Mouse (Mus musculus) T-helper 2 cell (primary cell): Measurements from ENCODE around the gene Panx2.

Experiments used
- in situ Hi-C: fragments of 300-600 bp; cut with MboI, MseI; formaldehyde crosslinking; loops from one replicate; pipeline ENCODE4 v1.15.1; 2025; ENCODE audit warnings: high pct_unique_total_duplicates

Gene Panx2

DNA sequence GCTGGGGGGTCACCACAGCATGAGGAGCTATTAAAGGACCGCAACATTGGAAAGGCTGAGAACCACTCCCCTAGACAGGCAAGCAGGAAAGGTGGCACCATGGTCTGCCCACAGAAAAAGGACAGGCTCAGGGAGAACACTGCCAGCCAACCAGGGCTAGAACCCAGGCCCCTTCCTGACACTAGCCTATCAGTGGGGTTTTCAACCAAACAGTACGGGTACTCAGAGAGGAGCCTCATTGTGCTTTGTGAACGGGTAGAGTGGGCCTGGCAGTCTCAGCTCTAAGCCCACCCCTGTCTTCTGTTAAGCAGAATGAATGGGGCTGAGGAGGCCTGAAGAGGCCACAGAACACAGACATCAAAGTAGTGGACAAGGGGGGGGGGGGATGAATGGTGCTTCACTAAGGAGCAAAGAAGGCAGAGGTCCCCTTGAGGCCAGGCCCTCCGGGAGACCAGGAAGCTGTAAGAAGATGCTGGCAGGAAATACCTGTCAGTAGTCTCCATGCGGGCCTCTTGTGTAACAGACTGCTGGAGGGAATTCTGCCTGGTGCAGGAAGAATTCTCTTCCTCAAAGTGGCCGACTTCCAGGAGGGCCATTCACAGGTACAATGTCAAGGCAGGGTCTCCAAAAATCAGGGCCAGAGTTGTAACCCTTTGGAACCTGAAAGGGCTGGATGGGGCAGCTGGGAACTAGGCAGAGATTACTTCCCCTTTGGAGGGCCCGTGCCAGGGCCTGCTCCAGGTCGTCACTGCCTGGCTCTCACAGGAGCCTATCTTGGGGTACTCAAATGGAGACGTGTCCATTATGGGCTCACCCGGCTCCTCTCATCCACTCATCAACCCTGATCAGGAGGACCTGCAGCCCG is 15.3 kb downstream of the Panx2 start, which contains the start of gene Trabd:
TSS of gene Trabd (plus strand) at position 512 of the 865 bp plus-strand sequence.
- in situ Hi-C loops = no loop called here

DNA sequence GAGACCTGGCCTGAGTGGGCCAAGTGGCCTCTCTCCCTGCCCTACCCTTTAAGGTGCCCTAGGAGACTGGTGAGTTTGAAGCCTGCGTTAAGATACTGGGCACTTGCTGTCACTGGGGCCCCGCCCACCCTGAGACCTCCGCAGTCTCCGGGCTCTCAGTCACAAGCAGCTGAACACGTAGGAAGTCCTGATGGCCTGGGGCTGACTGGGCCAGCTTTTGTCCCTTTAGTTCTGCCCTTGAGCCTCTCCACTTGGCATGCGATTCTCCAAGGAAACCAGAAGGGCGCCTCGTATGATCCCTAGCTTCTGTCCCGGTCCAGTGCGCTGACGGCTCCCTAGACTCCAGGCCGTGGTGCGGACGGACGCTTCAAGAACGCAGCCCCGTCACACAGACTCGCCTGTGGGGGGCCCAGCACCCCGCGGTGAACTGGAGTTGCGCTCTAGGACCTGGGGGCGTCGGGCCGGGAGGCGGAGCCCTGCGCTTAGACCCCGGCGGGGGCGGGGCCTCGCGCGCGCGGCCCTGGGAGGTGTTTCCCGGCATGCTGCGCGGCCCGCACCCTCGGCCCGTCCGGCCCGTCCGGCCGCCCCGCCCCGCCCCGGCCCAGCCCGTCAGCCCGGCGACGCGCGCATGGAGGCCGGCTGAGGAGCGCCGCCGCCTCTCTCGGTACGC is 16.1 kb downstream of the Panx2 start:
- in situ Hi-C loops = no loop called here

DNA sequence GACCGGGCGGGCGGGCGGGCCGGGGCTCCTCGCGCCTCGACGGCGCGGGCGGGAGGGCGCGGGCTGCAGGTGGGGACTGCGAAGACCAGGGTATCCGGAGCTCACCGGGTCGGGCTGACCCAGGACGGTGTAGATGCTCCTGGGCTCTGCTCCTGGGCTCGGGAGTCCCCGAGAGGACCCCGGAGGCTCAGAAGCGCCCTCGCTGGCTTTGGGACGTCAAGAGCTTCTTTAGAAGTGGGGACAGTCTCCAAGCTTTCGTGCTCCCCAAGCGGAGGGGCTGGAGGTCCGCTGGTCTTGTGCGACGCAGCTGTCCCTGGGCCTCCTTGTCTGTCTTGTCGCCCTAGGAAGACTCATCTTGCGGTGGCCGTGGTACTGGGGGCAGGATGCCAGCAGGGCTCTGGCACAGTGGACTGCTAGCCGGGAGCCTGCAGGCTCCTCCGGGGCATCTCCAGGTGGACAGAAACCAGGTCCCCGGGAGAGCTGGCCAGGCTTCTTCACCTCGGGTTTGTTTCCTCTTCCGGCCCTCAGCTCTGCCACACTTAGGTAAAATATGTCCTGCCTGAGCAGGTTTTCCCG is 16.7 kb downstream of the Panx2 start:
- in situ Hi-C loops = no loop called here

DNA sequence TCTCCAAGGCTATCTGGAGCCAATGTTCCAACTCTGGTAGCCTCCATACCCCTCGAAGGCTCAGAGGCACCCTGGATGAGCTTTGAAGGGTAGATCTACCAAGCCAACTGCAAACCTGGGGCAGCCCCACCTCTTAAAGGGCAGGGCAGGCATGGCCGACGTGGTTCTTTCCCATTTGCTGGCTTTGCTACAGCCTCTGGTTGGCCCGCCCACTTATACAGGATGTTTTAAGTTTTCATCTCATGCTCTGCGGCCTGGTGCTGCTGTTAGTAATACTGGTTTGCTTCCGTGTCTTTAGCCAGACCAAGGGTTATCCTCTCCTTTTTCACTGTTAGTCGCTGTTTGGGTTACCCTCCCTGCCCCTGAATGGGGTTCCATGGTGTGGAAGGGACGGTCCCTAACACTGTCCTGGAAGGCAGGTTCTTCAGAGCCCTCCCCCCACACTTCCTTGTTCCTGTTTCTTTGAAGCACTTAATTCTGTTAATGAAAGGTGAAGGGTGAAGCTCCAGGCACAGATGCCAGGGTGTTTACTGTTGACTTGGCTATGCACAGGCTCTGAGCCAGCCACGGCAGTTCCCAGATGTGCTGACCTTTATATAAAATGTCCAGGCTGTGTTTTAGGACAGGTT is 18.8 kb downstream of the Panx2 start:
- in situ Hi-C loops = no loop called here

DNA sequence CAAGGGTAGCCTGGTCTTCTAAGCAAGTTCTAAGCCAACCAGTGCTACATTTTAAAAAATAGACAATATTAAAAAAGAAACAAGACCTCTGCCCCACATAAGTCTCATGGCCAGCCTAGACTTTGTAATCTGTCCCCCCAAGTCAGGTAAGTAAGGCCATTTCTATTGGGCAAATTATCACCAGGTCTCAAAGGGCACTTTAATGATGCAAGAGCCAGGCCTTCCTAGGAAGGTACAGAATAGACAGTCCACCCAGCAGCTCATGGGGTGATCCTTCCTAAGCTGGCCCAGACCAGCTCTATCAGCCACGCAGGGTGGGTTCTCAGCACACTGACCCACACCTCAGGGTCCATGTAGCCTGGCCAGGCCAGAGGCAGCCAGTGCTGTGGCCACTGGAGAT is 24.4 kb downstream of the Panx2 start:
- in situ Hi-C loops = no loop called here

DNA sequence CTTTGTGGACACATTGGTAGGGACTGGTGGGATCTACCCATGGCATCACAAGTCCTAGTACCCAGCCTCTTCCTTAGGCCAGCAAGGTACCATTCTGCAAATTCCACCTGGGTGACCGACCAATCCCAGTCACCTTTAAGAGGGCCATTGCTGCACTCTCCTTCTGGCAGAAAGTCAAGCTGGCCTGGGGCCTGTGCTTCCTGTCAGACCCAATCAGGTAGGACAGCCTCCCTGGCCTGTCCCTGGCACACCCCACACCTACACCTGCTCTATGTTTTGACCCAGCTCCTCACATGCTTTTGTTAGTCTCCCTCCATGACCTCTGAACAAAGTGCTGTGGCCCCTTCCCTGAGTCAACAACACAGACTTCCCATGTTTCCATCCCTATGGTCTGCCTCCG is 25.3 kb downstream of the Panx2 start:
- in situ Hi-C loops = no loop called here

DNA sequence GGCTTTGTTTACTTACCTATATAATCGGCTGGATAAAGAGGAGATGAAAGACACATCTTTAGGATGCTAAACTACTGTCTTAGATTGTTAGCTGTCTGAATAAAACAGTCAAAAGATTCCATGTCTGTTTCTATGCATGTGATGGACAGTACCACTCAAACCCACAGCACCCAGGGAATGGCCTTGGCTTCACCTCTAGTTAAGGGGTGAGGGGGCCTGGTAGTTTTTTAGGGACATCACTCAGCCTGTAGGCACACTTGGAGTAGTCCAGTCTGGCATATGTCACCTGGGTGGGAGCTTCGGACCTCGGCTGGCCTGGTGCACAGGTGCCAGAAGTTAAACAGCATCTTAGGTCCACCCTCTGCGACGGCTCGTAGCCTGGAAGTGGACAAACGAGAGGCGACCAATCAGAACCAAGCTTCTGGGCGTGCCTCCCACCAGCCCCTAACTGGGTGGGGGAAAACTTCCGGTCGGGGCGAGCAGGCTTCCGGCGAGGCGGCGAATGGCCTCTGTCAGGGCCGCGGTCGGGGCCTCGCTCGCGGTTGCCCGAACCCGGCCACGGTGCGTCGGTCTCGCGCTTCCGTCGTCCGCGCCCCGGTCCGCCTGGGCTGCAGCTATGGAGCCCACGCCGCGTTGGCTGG is 29.2 kb downstream of the Panx2 start, which contains the start of gene Selenoo:
TSS of gene Selenoo (plus strand) at position 478 of the 641 bp plus-strand sequence.
- in situ Hi-C loops = no loop called here

DNA sequence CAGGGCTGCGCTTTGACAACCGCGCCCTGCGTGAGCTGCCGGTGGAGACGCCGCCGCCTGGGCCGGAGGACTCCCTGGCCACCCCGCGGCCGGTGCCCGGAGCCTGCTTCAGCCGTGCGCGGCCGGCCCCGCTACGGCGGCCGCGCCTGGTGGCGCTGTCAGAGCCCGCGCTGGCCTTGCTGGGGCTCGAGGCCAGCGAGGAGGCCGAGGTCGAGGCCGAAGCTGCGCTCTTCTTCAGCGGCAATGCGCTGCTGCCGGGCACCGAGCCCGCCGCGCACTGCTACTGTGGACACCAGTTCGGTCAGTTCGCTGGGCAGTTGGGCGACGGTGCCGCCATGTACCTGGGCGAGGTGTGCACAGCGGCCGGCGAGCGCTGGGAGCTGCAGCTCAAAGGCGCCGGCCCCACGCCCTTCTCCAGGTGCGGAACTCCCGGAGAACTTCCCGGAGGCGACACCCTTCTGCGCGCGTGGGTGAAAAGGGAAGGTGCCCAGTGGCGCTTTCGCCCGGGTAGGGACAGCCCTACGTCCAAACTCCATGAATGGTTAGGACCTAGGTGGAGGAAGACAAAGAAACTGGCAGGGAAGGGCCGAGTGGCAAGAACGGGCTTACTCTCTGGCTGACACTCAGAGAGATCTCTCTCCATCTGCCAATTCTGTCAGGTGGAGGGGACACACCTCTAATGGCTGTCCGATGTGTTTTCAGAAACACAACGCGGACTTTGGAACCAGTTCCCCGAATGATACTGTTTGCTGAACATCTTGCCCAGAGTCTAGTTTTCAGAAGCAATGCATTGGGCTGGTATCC is 29.9 kb downstream of the Panx2 start:
- in situ Hi-C loops = no loop called here

DNA sequence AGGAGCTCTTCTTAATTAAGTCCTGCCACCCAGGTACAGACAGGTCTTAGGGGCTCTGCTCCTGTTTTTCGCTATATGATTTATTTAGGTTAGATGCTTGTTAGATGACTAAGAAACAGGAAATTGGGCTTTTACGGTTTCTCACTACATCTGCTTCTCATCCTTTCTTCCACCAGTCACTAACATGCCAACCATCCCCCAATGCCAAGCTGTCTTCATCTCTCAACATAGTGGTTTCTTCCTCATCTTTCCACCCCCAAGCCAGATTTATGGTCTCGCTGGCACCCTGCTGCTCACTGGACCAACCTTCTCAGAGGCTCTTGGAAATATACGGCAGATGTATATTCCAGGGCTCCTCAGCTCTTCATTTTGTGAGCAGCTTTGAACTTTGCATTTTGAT is 31.1 kb downstream of the Panx2 start:
- in situ Hi-C loops = no loop called here

DNA sequence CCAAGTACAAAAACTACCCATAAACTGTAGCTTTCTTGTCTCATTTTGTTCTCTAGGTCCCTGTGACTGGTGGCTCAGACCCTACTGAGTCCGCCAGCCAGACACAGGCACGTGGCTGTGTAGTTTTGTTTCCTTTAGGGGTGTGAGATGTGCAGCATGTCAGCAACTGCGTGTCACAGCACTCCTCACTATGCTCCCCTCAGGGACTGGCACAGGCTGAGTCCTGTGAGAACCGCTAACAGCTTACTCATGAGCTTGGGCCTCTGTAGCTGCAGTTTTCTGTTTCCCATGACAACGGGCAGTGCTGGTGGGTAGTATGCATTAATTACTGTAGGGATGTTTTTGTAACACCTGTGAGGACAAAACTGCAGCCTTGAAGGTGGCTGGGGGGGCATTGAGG is 32.6 kb downstream of the Panx2 start:
- in situ Hi-C loops = no loop called here

DNA sequence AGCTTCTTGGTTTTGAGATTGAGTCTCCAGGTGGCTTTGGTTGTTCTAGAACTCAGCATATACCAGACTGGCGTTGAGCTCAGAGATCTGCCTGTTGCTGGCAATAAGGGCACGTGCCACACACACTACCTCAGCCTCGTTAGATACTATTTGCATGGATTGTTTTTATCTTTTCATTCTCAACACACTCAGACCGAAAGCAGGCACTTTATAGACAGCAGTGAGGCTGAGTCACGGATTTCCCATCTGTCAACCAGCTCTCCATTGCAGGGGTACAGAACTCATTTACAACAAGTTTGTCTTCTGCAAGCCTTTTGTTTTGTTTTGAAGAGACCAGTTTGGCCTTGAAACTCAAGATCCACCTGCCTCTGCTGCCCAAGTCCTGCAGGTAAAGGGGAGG is 37.9 kb downstream of the Panx2 start:
- in situ Hi-C loops = no loop called here

DNA sequence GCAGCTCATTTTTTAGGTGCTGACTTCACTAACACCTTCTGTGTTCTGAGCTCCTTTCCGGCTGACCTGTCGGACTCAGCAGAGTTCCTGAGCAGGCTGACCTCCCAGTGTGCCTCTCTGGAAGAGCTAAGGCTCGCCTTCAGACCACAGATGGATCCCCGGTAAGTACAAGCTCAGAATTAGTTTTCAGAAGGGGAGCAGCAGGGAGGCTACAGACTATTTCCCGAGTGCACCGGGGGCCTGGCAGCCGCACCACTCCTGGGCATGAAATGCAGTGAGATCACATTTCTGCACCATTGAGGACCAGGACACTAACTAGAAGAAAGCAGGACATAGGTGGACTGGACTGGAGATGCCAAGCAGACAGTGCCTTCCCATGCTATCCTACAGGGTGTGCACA is 39.1 kb downstream of the Panx2 start:
- in situ Hi-C loops = no loop called here

DNA sequence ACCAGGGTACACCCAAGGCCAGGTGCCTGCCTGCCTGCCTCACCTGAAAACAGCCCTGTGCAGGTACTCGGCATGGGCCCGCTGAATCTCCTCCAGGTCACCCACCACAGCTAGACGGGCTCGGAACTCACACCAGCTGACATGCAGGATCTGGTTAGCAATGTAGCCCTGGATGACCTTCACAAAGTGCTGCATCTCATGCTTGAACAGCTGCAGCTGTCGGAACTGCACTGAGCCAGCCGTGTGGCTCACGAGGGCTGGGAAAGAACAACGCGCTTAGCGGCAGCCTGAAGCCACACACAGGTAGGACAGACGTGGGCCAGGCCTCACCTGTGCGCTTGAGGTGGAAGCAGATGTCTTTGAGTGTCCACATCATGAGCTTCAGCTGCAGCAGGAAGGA is 41.3 kb downstream of the Panx2 start:
- in situ Hi-C loops = no loop called here

DNA sequence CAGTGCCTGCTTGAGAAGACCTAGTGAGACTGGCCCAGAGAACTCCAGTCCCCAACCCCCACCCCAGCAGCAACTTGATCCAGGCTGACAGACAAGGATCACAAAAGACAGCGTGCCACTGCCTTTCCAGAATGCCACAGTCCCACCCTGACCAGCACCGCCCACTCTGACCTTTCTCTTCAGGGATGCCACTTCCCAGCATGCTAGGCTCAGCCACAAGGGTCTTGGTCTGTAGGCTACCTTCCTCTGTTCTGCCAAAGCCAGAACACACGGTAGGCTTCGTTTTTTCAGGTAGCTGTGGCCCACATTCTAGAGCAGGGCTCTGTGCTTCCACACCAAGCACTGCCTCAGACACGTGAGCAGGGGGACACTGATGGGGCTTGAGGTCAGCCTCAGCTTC is 43.1 kb downstream of the Panx2 start:
- in situ Hi-C loops = no loop called here

DNA sequence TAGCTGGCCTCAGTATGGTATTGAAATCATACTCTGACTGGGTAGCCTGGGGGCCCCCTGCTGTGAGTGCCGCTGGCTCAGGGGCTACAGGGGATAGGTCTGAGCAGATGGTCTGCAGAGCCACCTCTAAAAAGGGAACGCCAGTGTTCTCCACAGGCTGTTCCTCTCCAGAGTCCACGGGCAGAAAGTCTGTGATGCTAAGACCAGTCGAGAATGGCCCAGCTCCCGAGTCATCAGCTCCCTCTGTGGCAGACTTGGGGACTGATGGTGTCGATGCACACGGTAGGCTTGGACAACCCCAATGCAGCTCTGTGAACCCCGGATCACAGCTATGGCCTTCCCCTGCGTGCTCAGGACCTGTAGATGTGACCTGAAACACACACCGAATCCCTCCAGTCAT is 44.4 kb downstream of the Panx2 start:
- in situ Hi-C loops = no loop called here

DNA sequence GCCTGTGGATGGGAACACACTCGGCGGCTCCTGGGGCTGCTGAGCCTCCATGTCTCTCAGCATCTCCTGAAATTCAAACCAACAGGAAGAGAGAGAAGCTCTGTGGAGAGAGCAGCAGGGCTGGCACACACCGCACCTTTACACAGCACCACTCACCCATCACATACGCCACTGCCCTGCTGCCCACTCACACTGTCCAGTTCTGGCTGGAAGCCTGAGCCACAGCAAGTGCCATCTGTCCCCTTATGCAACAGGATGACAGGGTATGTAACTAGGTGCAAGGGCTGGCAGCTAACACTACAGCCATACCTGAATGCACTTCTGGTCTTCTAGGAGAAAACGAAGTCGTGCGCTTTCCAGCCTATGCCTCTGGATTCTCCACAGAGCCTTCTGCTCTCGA is 44.9 kb downstream of the Panx2 start:
- in situ Hi-C loops = no loop called here

DNA sequence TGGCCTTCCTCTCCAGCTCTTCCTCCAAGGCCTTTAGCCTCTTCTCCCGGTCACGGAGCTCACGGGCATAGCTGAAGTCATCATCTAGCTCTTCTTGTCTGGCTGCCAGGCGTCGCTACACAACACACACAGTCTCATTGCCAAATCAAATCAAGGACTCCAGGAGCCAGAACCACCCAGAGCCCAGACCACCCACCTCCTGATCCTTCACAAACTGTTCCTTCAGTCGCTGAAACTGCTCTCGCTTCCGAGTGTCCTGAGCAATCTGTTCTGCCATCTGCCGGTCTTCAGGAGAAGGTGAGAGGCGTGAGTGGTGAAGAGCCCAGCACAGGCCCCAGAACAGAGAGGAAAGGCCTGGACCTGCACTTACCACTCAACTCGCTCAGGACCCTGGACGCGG is 46.5 kb downstream of the Panx2 start:
- in situ Hi-C loops = no loop called here

DNA sequence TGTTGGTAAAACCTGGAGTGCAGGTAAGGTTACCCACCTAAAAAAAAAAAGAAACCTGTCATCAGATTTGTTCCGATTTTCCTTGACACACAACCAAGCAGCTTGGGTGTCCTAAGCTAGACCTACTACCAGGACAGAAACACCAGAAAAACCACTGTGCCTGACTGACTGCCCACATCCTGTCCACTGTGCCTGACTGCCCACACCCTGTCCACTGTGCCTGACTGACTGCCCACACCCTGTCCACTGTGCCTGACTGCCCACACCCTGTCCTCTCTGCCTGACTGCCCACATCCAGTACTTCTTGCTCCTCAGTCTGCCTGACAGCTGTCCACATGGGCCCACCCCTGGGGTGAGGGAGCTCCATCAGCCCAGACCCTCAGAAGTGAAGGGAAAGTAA is 47.4 kb downstream of the Panx2 start:
- in situ Hi-C loops = no loop called here

DNA sequence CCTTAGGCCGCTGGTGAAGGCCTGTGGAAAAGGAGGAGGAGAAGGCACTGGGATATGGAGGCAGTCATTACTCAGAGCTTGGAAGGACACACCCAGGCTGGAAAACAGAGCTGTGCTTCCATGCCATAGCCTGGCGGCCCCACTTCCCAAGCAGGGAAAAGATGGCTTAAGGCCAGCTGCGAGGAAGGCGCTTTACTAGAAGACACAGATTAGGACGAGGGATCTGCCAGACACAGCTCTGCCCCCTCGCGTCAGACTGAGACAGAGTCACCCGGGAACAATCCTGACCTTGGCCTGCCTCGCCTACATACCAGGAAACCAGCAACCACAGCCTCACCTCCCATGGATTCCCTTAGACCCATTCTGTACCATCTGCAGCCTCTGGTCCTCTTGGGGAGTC is 50.6 kb downstream of the Panx2 start:
- in situ Hi-C loops = no loop called here

DNA sequence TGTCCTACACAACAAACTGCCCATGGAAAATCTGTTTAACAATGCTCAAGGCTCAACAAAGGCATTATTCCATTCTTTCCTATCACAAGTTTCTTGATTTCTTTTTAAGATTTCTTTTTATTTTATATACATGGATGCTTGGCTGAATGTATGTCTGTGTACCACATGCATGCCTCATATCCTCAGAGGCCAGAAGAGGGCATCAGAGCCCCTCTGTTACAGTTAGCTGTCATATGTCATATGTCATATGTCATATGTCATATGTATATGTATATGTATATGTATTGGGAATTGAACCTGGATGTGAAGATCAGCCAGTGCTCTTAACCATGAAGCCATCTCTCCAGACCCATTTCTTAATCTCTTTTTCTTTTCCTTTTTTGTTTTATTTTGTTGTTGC is 58.5 kb downstream of the Panx2 start:
- in situ Hi-C loops = no loop called here
